Mouse (Mus musculus) midbrain, embryonic 15.5 days (tissue): ENCODE data around the gene Coro6. TPM values are rescaled to one million over a fixed set of nuclear protein-coding genes. Genes with fewer than 3 reads are reported as not detected.

ENCODE experiments used
- ATAC-seq: fragments of 200-750 bp; cut with Nextera tagmentation; replicated peaks from 2 replicates; pipeline ENCODE4 v1.8.0; 2017; ENCODE audit warnings: moderate TSS enrichment
- H3K27ac ChIP-seq: fragments of 300-500 bp; sonication (generic); 2 replicates; pipeline ENCODE4 v1.5.1; 2015; ENCODE audit warnings: mild to moderate bottlenecking, inconsistent platforms
- H3K27me3 ChIP-seq: fragments of 300-500 bp; sonication (generic); replicated peaks from 2 replicates; pipeline ENCODE4 v1.6.1; 2015; ENCODE audit warnings: inconsistent platforms
- H3K36me3 ChIP-seq: fragments of 300-500 bp; sonication (generic); replicated peaks from 2 replicates; pipeline ENCODE4 v1.6.1; 2015; ENCODE audit warnings: inconsistent platforms
- H3K4me1 ChIP-seq: fragments of 300-500 bp; sonication (generic); 2 replicates; pipeline ENCODE4 v1.6.1; 2015; ENCODE audit warnings: inconsistent platforms
- H3K4me2 ChIP-seq: fragments of 300-500 bp; sonication (generic); 2 replicates; pipeline ENCODE4 v1.6.1; 2015; ENCODE audit warnings: inconsistent platforms, mild to moderate bottlenecking, moderate library complexity
- H3K4me3 ChIP-seq: fragments of 300-500 bp; sonication (generic); 2 replicates; pipeline ENCODE4 v1.5.1; 2015; ENCODE audit warnings: mild to moderate bottlenecking, inconsistent platforms
- H3K9ac ChIP-seq: fragments of 300-500 bp; sonication (generic); 2 replicates; pipeline ENCODE4 v1.6.1; 2015; ENCODE audit warnings: mild to moderate bottlenecking, inconsistent platforms
- H3K9me3 ChIP-seq: fragments of 300-500 bp; sonication (generic); 2 replicates; pipeline ENCODE4 v1.6.1; 2016; ENCODE audit warnings: inconsistent platforms
- WGBS: fragments of 180-500 bp; shearing (Covaris S2); methylation state at CpG from one replicate; pipeline ENCODE4 v1.1.7; 2015; ENCODE audit warnings: mixed read lengths; 5-methylcytosine and 5-hydroxymethylcytosine counted together
- polyA plus RNA-seq: library from polyadenylated mRNA; unstranded; fragments of >200 nt; fragmentation: Nextera tagmentation; extraction: Ambion mirVana; gene quantifications from 2 replicates; pipeline ENCODE4 v1.2.1, GENCODE M21; 2015

Coro6 gene
- polyA plus RNA-seq = 0.23 and 0.39 TPM in 2 replicates

DNA sequence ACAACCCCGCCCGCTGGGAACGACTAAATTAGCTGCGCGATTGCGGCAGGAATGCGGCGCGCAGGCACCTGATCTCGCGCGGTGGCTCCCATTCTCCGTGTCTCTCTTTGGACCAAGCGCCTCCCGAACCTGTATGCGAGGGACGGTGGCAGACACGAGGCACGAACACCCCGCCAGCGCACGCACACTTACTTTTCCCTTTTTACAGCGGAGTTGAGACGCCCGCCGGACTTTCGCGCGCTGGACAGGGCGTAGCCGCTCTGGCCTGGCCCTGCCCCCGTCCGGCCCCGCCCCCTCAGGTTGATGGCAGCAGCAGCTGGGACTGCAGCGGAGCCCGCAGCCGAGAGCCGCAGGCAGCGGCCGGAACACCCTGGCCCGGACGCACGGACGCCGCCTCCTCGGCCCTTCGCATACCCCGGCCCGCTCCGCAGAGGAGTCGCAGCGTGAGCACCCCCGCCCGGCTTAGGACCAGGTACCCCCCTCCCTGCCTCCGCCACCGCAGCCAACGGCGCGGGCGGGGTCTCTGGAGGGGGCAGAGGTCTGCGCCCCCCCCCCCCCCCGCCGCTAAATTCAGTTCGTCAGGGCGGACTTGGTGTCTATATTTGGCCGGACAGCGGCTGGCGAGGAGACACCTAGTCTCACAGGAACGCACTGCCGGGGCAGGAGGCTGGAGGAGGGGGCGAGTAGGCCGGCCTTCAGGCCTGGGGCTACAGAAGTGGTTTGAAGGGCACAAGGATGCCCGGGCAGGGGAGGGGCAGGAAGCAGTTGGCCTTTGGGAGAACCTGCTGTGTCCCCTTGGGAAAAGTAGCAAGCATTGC lies at the start of gene Coro6:
Coro6 (plus strand) TSS at position 129 of the 818 bp plus-strand sequence.
- peak; percentile 74 for ATAC-seq
- Histone ChIP-seq H3K4me2 (peak within 1 kb of the TSS; percentile 98), H3K27ac (no peak within 1 kb of the TSS), H3K4me1 (peaks cover 14% of the 10 kb centered on the region), H3K27me3 (peaks cover 46% of the 10 kb centered on the region), H3K36me3 (no peaks in the 10 kb centered on the region), H3K9ac (peak within 1 kb of the TSS; percentile 54), H3K4me3 (peak within 1 kb of the TSS; percentile 53), H3K9me3 (no peaks in the 10 kb centered on the region)
- WGBS = under 1% methylated on average over 71 of the region's 73 CpGs

DNA sequence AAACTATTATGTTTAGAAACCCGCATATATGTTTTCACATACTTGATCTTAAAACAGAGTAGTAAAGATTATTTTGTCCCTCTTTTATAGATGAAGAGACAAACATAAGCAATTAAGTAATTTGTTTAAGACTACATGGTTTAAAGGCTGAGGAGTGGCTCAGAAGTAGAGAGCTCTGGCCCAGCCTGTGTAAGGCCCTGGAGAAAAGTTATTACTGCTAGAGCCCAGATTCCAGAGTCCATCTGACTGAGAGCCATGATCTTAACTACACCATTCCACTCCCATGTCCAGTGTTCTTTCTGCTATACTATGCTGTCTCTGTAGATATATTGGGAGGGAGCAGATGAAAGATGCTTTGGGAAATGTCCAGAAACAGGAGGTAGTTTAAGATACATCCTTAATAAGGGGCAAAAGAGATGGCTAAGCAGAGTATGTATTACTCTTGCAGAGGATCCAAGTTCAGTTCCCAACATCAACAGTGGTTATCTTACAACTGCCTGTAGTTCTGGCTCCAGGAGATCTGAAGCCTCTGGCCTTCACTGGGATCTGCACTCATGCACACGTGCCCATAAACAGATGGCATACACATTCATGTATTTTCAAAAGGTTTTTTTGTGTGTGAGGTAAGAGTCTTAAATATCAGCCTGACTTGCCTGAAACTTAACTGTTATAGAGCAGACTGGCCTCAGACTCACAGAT lies 47.9 kb upstream of the Coro6 start:
- WGBS = 91% methylated on average over 2 of the region's 2 CpGs
- H3K36me3 ChIP-seq = 0 out of 2 replicates have a peak, but pooled peaks cover 3% of the 10 kb centered on the region
- no peaks in the 10 kb centered on the region for H3K27me3 ChIP-seq
- H3K4me1 ChIP-seq = no peaks in the 10 kb centered on the region
- H3K27ac ChIP-seq = no peak overlapping the region
- H3K4me3 ChIP-seq = no peak overlapping the region
- no peaks in the 10 kb centered on the region for H3K9me3 ChIP-seq
- no peak overlapping the region for H3K9ac ChIP-seq
- ATAC-seq = no peak
- no peak overlapping the region for H3K4me2 ChIP-seq

DNA sequence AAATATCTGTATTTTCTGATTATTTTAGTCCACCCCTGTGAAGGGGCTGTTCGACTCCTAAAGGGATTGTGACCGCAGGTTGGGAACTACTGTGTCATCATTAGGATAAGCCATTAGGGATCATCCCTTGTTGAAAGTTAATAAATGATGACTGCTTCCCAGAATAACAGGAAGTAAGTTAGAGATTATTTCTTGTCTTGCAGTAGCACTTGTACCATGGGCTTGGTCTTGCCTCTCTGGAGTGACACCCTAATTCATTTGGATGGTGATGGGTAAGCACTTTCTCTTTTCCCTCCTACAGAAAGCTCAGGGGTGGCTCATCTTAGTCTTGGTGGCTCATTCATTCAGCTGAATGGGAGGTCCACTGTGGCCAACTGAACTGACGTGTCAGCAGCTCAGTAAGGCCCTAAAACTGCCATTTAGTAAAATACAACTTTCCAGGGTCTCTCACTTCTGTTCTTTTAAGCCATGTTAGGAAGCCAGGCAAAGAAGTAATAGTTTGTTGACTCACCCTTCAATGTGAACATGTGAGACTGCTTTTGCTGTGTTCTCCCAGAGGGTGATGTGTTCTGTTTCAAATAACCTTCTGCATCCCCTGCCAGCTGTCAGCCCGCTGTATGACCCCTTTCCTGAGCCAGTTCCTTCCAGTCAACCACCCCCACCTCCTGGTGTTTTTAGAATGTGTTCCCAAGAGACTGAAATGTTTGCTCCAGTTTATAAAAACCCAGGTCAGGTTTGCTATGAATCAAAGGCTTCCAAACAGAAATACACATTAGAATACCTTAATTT lies 45.8 kb upstream of the Coro6 start:
- WGBS = 81% methylated on average over 4 of the region's 4 CpGs
- no peak overlapping the region for H3K4me2 ChIP-seq
- no peaks in the 10 kb centered on the region for H3K9me3 ChIP-seq
- H3K9ac ChIP-seq = no peak overlapping the region
- no peak overlapping the region for H3K27ac ChIP-seq
- no peak for ATAC-seq
- H3K27me3 ChIP-seq = no peaks in the 10 kb centered on the region
- H3K36me3 ChIP-seq = 0 out of 2 replicates have a peak, but pooled peaks cover 3% of the 10 kb centered on the region
- H3K4me3 ChIP-seq = no peak overlapping the region
- H3K4me1 ChIP-seq = no peaks in the 10 kb centered on the region

DNA sequence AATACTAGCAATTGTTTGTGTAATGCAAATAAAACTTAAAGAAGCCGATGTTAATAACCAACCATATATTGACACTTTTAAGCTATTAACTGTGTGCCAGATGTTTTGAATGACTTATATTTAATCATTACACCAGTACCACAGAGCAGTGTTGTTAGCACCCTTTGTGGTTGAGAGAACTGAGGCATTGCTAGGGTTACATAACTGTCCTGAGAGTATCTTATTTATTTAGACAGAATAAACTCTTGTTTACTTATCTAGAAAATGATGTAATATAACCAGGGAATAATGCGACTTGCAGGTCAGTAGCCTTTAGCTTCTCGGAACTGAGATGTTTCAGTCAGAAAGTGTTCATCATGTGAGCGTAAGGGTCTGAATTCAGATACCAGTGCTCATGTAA lies 44.2 kb upstream of the Coro6 start:
- peaks cover 3% of the 10 kb centered on the region; the same call in 1 of the 2 replicates for H3K36me3 ChIP-seq
- no peaks in the 10 kb centered on the region for H3K27me3 ChIP-seq
- H3K9me3 ChIP-seq = no peaks in the 10 kb centered on the region
- no peaks in the 10 kb centered on the region for H3K4me1 ChIP-seq
- ATAC-seq = no peak
- WGBS = 97% methylated on average over 4 of the region's 4 CpGs
- no peak overlapping the region for H3K4me3 ChIP-seq
- no peak overlapping the region for H3K9ac ChIP-seq
- no peak overlapping the region for H3K4me2 ChIP-seq
- H3K27ac ChIP-seq = no peak overlapping the region

DNA sequence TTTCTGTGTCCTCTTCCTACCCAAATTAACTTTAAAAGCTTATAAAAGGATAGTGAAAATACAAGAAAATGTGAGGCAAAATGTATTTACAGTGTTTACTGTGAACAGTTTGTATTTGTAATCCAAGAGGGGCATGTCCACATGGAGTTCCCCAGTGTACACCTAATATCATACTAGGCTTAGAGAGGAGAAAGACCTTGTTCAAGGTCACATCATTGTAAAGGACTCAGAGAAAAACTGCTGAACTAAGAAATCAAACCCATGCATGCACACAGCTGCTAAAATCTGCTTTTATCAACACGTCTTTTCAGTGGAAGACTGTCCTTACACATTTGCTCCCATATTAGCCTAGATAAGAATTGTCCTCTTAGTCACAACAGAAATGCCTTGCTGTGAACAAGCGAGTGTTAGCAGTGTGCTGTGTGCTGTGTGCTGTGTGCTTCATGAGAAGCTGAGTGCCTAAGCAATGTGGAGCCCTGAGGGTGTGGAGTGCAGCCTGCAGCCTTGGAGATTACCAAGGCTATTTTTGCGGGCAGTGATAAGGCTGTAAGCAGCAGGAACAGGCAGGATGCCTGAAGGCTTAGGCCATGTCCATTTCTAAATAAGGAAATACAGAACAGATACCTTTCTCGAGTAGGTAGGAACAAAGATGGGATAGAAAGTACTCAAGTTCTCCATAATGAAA lies 38.9 kb upstream of the Coro6 start:
- H3K36me3 ChIP-seq = peaks cover 8% of the 10 kb centered on the region; the same call in 1 of the 2 replicates
- no peaks in the 10 kb centered on the region for H3K9me3 ChIP-seq
- H3K4me2 ChIP-seq = no peak overlapping the region
- no peak for ATAC-seq
- H3K27ac ChIP-seq = no peak overlapping the region
- 84% methylated on average over 4 of the region's 4 CpGs for WGBS
- H3K4me1 ChIP-seq = no peaks in the 10 kb centered on the region
- no peak overlapping the region for H3K9ac ChIP-seq
- no peak overlapping the region for H3K4me3 ChIP-seq
- H3K27me3 ChIP-seq = no peaks in the 10 kb centered on the region

DNA sequence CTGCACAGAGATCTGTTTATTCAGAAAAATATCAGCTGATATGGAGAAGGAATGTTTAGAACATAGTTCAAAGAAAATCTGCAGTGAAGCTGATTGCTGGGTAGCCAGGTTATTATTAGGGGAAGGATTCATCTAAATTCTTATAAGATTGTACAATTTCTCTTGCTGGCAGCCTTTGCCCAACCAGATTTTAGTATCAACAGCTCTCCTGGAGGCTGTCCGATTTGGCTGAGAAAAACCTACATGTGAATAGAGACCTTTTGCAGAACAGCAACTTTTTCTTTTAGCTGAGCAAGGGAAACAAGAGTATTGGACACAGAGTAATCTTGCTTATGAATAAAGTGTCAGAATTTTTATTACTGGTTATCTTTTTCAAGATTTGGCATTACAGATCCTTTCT lies 33.8 kb upstream of the Coro6 start:
- Histone ChIP-seq H3K27ac (no peak overlapping the region), H3K9ac (no peak overlapping the region), H3K4me1 (no peaks in the 10 kb centered on the region), H3K9me3 (no peaks in the 10 kb centered on the region), H3K36me3 (peaks cover 19% of the 10 kb centered on the region; the same call in 1 of the 2 replicates), H3K4me2 (no peak overlapping the region), H3K27me3 (no peaks in the 10 kb centered on the region), H3K4me3 (no peak overlapping the region)
- ATAC-seq = no peak
- WGBS = 94% methylated on average over 1 of the region's 1 CpGs

DNA sequence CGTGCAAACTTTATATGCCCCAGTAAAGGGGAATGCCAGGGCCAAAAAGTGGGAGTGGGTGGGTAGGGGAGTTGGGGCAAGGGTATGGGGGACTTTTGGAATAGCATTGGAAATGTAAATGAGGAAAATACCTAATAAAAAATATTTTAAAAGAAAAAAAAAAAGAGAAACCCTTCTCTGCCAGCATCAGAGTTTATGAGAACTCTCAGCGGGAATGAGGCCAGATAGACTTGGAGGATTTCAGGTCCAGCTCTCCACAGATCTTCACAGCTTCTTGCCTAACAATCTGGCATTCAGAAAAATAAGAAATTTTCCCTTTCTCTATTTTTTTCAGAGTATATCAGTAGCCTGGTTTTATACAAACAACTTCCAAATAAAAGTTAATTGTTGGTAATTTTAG lies 25.2 kb upstream of the Coro6 start:
- WGBS = 94% methylated on average over 2 of the region's 2 CpGs
- Histone ChIP-seq H3K4me2 (no peak overlapping the region), H3K4me1 (no peaks in the 10 kb centered on the region), H3K9ac (no peak overlapping the region), H3K9me3 (no peaks in the 10 kb centered on the region), H3K27me3 (no peaks in the 10 kb centered on the region), H3K27ac (no peak overlapping the region), H3K36me3 (peaks cover 15% of the 10 kb centered on the region; the same call in 1 of the 2 replicates), H3K4me3 (no peak overlapping the region)
- ATAC-seq = no peak

DNA sequence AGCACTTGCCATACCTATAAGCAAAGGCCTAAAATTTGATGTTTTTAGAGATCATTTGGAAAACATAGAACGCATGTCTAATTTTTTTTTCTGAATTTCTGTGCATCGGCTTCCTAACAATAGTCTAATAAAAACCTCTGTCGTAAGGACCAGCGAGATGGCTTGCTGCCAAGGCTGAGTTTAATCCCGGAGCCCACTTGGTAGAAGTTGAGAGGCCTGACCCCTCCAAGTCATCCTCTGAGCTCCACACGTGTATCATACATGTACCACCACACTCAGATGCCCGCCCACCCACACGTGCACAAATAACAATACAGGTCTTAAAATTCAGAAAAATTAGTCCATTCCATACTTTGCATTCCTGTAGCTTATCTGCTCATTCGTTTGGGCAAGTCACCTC lies 22.1 kb upstream of the Coro6 start:
- no peak for ATAC-seq
- Histone ChIP-seq H3K4me2 (no peak overlapping the region), H3K4me1 (no peaks in the 10 kb centered on the region), H3K4me3 (no peak overlapping the region), H3K27me3 (no peaks in the 10 kb centered on the region), H3K9me3 (no peaks in the 10 kb centered on the region), H3K36me3 (peaks cover 20% of the 10 kb centered on the region; the same call in 1 of the 2 replicates), H3K27ac (no peak overlapping the region), H3K9ac (no peak overlapping the region)
- WGBS = 83% methylated on average over 9 of the region's 9 CpGs

DNA sequence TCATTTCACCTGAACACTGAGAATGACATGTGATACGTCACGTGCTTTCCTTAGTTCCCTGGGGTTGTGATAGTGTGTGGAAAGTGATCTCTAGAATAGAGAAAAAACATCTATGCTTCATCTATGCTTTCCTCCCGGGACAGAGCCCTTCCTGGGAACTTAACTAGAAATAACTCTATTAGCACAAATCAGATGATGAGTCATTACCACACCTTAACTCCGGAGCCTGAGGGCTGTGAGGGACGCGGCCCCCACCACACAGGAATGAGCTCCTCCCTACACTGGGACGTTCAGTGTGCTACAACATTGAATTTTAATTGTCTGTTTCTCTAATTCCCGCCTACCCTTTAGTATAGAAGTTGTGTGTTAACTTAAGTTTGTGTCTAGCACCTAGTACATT lies 21.2 kb upstream of the Coro6 start:
- Histone ChIP-seq H3K27me3 (no peaks in the 10 kb centered on the region), H3K27ac (no peak overlapping the region), H3K4me2 (no peak overlapping the region), H3K9me3 (no peaks in the 10 kb centered on the region), H3K36me3 (peaks cover 20% of the 10 kb centered on the region; the same call in 1 of the 2 replicates), H3K4me3 (no peak overlapping the region), H3K4me1 (no peaks in the 10 kb centered on the region), H3K9ac (no peak overlapping the region)
- no peak for ATAC-seq
- 89% methylated on average over 8 of the region's 8 CpGs for WGBS

DNA sequence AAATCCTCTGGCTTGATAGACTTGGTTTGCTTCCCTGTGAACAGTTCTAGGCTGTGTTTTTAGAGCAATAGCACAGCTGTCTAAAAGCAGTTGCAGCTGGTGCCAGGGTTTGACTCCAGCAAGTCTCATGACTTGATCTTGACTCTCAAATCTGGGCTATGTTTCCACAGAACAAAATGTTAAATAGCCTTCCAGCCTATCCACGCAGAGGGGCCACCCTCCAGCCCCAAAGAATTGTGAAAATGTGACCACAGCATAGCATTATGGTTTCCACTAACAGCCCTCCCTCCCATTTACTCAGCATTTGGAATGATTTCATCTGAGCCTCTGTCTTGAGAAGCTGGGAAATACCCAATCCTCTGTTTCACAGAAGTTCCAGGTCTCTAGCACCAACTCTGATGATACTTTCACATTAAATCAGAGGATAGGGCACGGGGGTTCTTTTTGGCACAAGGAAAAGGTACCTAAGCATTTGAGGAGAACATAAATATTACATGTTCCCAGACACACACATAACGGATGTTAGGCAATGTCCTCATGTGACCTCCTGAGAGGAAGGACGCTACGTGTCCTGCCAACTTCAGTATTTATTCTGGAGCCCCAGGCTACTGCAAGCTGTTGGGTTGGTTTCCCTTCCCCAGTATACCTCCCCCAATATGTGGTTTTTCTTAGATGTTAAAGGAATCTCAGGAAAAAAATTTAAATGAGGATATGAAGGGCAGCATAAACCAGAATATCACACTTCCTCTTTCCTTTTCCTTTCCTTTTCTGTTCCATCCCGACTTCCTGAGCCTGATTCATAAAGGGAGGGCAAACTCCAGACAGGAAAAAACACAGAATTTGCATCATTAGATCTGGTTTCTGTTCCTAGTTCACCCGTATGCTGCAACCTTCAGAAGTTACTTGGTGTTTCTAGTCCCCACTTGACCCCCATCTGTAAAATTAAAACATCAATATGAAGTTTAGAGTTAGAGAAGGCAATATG lies 19.7 kb upstream of the Coro6 start:
- Histone ChIP-seq H3K9me3 (no peaks in the 10 kb centered on the region), H3K9ac (no peak overlapping the region), H3K36me3 (peaks cover 19% of the 10 kb centered on the region; the same call in 1 of the 2 replicates), H3K27me3 (no peaks in the 10 kb centered on the region), H3K4me3 (no peak overlapping the region), H3K4me1 (no peaks in the 10 kb centered on the region), H3K27ac (no peak overlapping the region), H3K4me2 (no peak overlapping the region)
- no peak for ATAC-seq
- 84% methylated on average over 7 of the region's 7 CpGs for WGBS

DNA sequence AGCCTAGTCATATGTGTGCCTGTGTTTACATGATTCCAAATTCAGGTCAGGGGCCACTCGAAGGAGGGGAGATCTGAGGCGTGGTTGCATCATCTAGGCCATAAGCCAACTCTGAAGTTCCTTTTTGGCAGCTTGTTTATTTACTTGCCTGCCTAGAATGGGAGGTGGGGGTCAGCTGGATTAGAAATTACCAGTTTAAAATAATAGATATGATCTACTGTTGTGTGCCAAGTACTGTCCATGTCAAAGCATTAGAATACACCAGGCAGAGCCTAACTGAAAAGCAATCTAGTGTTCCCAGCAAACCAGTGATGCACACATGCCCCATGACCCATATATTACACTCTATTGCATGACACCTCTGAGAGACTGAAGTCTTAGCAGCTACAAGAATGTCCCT lies 17.3 kb upstream of the Coro6 start:
- no peak overlapping the region for H3K4me2 ChIP-seq
- no peaks in the 10 kb centered on the region for H3K27me3 ChIP-seq
- H3K27ac ChIP-seq = no peak overlapping the region
- peaks cover 11% of the 10 kb centered on the region; the same call in 1 of the 2 replicates for H3K36me3 ChIP-seq
- no peaks in the 10 kb centered on the region for H3K9me3 ChIP-seq
- 80% methylated on average over 2 of the region's 2 CpGs for WGBS
- H3K9ac ChIP-seq = no peak overlapping the region
- no peak for ATAC-seq
- H3K4me1 ChIP-seq = no peaks in the 10 kb centered on the region
- no peak overlapping the region for H3K4me3 ChIP-seq
